Mouse (Mus musculus) hindbrain, embryonic 13.5 days (tissue): ENCODE data around the gene Fermt2. TPM values are rescaled to one million over a fixed set of nuclear protein-coding genes. Genes with fewer than 3 reads are reported as not detected.
A peak's percentile ranks its signal among the peaks of the same experiment; 100 is the strongest.

Experiments
- ATAC-seq: fragments of 200-750 bp; cut with Nextera tagmentation; 2 replicates; pipeline ENCODE4 v1.8.0; 2017; ENCODE audit warnings: moderate TSS enrichment; ENCODE audit not compliant: low FRiP score
- H3K27ac ChIP-seq: fragments of 300-500 bp; sonication (generic); 2 replicates; pipeline ENCODE4 v1.5.1; 2015; ENCODE audit warnings: inconsistent platforms, mild to moderate bottlenecking, moderate library complexity
- H3K27me3 ChIP-seq: fragments of 300-500 bp; sonication (generic); 2 replicates; pipeline ENCODE4 v1.6.1; 2015; ENCODE audit warnings: mild to moderate bottlenecking, inconsistent platforms
- H3K36me3 ChIP-seq: fragments of 300-500 bp; sonication (generic); 2 replicates; pipeline ENCODE4 v1.6.1; 2015; ENCODE audit warnings: mild to moderate bottlenecking, inconsistent platforms
- H3K4me1 ChIP-seq: fragments of 300-500 bp; sonication (generic); replicated peaks from 2 replicates; pipeline ENCODE4 v1.6.1; 2015; ENCODE audit warnings: inconsistent platforms
- H3K4me2 ChIP-seq: fragments of 300-500 bp; sonication (generic); 2 replicates; pipeline ENCODE4 v1.6.1; 2015; ENCODE audit warnings: inconsistent platforms, mild to moderate bottlenecking, moderate library complexity
- H3K4me3 ChIP-seq: fragments of 300-500 bp; sonication (generic); 2 replicates; pipeline ENCODE4 v1.5.1; 2015; ENCODE audit warnings: mild to moderate bottlenecking, inconsistent platforms
- H3K9ac ChIP-seq: fragments of 300-500 bp; sonication (generic); 2 replicates; pipeline ENCODE4 v1.6.1; 2015; ENCODE audit warnings: mild to moderate bottlenecking, inconsistent platforms
- H3K9me3 ChIP-seq: fragments of 300-500 bp; sonication (generic); 2 replicates; pipeline ENCODE4 v1.6.1; 2016; ENCODE audit warnings: inconsistent platforms
- WGBS: fragments of 180-500 bp; shearing (Covaris S2); methylation state at CpG from one replicate; pipeline ENCODE4 v1.1.7; 2015; 5-methylcytosine and 5-hydroxymethylcytosine counted together
- polyA plus RNA-seq: library from polyadenylated mRNA; unstranded; fragments of >200 nt; fragmentation: Nextera tagmentation; extraction: Ambion mirVana; gene quantifications from 2 replicates; pipeline ENCODE4 v1.2.1, GENCODE M21; 2015

The Fermt2 gene
- polyA plus RNA-seq, 1 experiment from 2014 or later: 77.2 TPM

DNA sequence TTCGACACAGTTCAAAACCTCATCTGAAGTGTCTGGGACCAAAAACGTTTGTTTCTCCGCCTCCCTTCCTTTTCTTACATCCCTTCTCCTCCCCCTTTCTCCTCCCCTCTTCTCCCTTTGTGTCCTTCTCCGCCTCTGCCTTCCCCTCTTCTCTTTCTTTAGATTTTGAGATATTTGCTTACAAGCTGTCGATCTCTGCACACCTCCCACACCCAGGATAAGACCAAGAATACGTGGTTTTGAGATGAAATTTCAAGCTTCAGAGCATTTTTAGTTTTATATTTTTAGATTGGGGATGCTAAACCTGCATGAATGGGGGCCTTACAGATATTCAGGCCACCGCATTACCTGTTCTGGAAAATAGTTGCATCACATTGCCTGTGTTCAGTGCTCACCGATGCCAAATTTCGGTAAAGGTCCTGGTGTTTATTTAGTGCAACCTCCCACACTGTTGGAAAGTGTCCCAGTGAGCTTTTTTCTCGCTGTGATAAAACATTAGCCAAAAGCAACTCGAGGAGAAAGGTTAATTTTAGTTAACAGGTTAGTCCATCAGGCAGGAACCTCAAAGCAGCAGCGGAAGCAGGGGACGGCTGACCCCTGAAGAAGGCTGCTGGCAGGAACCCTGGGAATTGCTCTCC, 20.2 kb upstream of the Fermt2 start:
- ATAC-seq: no peak
- no peak overlapping the region for H3K4me2 ChIP-seq
- H3K9me3 ChIP-seq: no peaks in the 10 kb centered on the region
- H3K36me3 ChIP-seq: no peaks in the 10 kb centered on the region
- H3K4me1 ChIP-seq: no peaks in the 10 kb centered on the region
- 77% methylated on average over 13 of the region's 13 CpGs for WGBS
- H3K27me3 ChIP-seq: no peaks in the 10 kb centered on the region
- no peak overlapping the region for H3K27ac ChIP-seq
- H3K9ac ChIP-seq: no peak overlapping the region
- no peak overlapping the region for H3K4me3 ChIP-seq

- 82% methylated on average over 3 of the region's 3 CpGs for WGBS
- Histone ChIP-seq H3K9ac (no peak overlapping the region), H3K27ac (no peak overlapping the region), H3K4me2 (no peak overlapping the region), H3K9me3 (no peaks in the 10 kb centered on the region), H3K4me3 (no peak overlapping the region), H3K4me1 (no peaks in the 10 kb centered on the region), H3K27me3 (0 out of 2 replicates have a peak, but pooled peaks cover 3% of the 10 kb centered on the region), H3K36me3 (no peaks in the 10 kb centered on the region)
- no peak for ATAC-seq
Observed at GRCm38 (mm10) chr14:45548118-45548517, 18.2 kb upstream of the Fermt2 start.

DNA sequence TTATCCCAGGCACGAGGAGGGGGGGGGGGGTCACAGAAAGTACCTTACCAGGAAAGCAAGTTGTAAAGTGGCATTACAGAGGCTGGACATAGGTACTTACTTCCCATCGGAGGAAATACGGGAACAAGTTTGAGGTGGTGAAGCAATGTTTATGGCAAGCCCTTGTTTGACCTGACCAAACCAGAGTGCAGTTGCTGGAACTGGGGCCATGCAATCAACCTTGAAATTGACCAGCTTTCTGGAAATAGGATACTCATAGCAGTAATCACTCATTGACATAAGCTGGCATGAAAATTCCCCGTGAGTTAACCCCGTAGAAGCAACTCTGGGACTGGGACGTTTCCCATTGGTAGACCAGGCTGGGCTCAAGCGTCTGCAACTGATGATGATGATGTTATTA, 15.0 kb upstream of the Fermt2 start:
- Histone ChIP-seq H3K9me3 (no peaks in the 10 kb centered on the region), H3K4me2 (no peak overlapping the region), H3K4me1 (no peaks in the 10 kb centered on the region), H3K27me3 (0 out of 2 replicates have a peak, but pooled peaks cover 3% of the 10 kb centered on the region), H3K36me3 (no peaks in the 10 kb centered on the region), H3K9ac (no peak overlapping the region), H3K27ac (no peak overlapping the region), H3K4me3 (no peak overlapping the region)
- ATAC-seq: no peak
- 89% methylated on average over 7 of the region's 7 CpGs for WGBS

- no peak overlapping the region for H3K4me2 ChIP-seq
- ATAC-seq: no peak
- H3K36me3 ChIP-seq: no peaks in the 10 kb centered on the region
Observed at GRCm38 (mm10) chr14:45544026-45544425, 14.1 kb upstream of the Fermt2 start.

DNA sequence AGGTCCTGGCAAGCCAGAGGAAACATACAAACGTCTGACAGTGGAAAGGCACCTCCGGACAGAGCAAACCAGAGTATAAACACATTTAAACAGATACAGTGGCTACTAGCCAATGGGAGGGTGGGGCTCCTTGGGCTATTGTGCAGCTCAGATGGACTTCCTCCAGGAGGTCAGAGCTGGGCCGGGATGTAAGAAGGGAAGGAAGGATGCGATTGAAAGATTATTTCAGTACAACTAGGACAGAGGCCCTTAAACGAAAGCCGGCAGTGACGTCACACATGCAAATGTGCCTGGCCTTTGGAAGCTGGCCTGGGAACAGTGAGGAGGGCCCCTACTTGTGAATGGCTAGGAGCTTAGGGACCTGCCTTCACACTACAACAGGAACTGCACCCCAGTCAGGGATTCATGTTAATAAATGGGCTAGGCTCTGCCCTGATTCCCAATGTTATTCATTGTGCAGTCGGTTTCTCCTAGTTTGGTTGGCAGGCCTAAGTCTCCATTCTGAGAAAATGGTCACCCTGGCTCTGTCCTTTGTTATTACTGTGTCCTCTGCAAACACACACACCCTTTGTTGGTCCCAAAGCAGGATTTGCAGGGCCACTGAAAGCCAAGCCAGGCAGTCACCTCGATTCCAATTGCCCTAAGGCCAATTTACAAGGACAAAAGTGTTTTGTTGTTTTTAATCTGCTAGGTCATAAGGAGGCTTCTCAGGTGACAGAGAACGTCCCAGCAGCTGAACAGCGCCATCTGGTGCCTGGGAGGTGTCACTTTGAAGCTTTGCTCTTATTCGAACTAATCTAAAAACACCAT, 9.9 kb upstream of the Fermt2 start:
- peak overlapping the region; percentile 55; the same call in 1 of the 2 replicates for H3K27ac ChIP-seq
- no peak overlapping the region for H3K9ac ChIP-seq
- H3K4me3 ChIP-seq: no peak overlapping the region
- no peaks in the 10 kb centered on the region for H3K36me3 ChIP-seq
- WGBS: 38% methylated on average over 12 of the region's 12 CpGs
- 0 out of 2 replicates have a peak, but pooled peaks cover 3% of the 10 kb centered on the region for H3K27me3 ChIP-seq
- peak; percentile 68; the same call in 1 of the 2 replicates for ATAC-seq
- H3K4me2 ChIP-seq: no peak overlapping the region
- H3K9me3 ChIP-seq: no peaks in the 10 kb centered on the region
- H3K4me1 ChIP-seq: no peaks in the 10 kb centered on the region

More at GRCm38 (mm10) chr14:45544026-45544425, 14.1 kb upstream of the Fermt2 start:
- H3K27ac ChIP-seq: no peak overlapping the region
- no peaks in the 10 kb centered on the region for H3K4me1 ChIP-seq
- no peaks in the 10 kb centered on the region for H3K9me3 ChIP-seq
- H3K27me3 ChIP-seq: 0 out of 2 replicates have a peak, but pooled peaks cover 3% of the 10 kb centered on the region
- H3K9ac ChIP-seq: no peak overlapping the region
- no peak overlapping the region for H3K4me3 ChIP-seq
- WGBS: 80% methylated on average over 5 of the region's 6 CpGs

- no peaks in the 10 kb centered on the region for H3K27me3 ChIP-seq
- H3K27ac ChIP-seq: peak overlapping the region; percentile 93
- WGBS: under 1% methylated on average over 37 of the region's 37 CpGs
- H3K4me1 ChIP-seq: peaks cover 33% of the 10 kb centered on the region
- peak overlapping the region; percentile 87 for H3K9ac ChIP-seq
- H3K36me3 ChIP-seq: no peaks in the 10 kb centered on the region
- H3K4me2 ChIP-seq: peak overlapping the region; percentile 75
- peak overlapping the region; percentile 82 for H3K4me3 ChIP-seq
- H3K9me3 ChIP-seq: no peaks in the 10 kb centered on the region
- ATAC-seq: no peak; the same call in none of the 2 replicates
Observed at GRCm38 (mm10) chr14:45530364-45531345, 737 bp upstream of the Fermt2 start.

GRCm38 (mm10) chr14:45528861-45529260, 1.1 kb downstream of the Fermt2 start:
- no peaks in the 10 kb centered on the region for H3K9me3 ChIP-seq
- no peaks in the 10 kb centered on the region for H3K36me3 ChIP-seq
- 0% methylated on average over 13 of the region's 13 CpGs for WGBS
- no peaks in the 10 kb centered on the region for H3K27me3 ChIP-seq
- H3K9ac ChIP-seq: peak overlapping the region; percentile 87
- peak overlapping the region; percentile 93 for H3K27ac ChIP-seq
- peak overlapping the region; percentile 82 for H3K4me3 ChIP-seq
- peaks cover 33% of the 10 kb centered on the region for H3K4me1 ChIP-seq
- ATAC-seq: peak; percentile 32; the same call in 1 of the 2 replicates
- H3K4me2 ChIP-seq: peak overlapping the region; percentile 75

DNA sequence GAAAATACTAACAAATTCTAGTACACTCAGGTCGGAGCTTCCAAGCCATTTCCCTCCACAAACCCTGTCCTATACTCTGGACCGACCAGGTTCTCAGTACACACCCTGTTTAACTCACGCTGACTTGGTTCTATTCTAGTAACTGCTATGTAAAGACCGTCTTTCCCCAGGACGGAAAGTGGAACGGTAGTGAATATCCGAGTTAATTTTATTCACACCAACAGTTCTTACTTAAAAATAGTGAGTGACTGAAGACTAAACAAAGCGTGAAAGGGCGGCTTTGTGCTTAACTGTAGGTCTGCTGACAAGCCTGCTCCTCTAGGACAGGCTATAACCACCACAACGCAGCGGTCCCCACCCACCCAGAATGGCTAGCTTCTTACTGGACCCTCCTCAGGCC, 14.1 kb downstream of the Fermt2 start:
- Histone ChIP-seq H3K9ac (no peak overlapping the region), H3K9me3 (no peaks in the 10 kb centered on the region), H3K27me3 (no peaks in the 10 kb centered on the region), H3K4me3 (no peak overlapping the region), H3K36me3 (no peaks in the 10 kb centered on the region; the same call in 1 of the 2 replicates), H3K4me1 (peaks cover 22% of the 10 kb centered on the region), H3K27ac (no peak overlapping the region), H3K4me2 (no peak overlapping the region)
- ATAC-seq: no peak
- 79% methylated on average over 11 of the region's 11 CpGs for WGBS

- 60% methylated on average over 4 of the region's 4 CpGs for WGBS
- Histone ChIP-seq H3K4me2 (no peak overlapping the region), H3K27ac (no peak overlapping the region), H3K9ac (no peak overlapping the region), H3K27me3 (no peaks in the 10 kb centered on the region), H3K9me3 (no peaks in the 10 kb centered on the region), H3K36me3 (no peaks in the 10 kb centered on the region; the same call in 1 of the 2 replicates), H3K4me3 (no peak overlapping the region), H3K4me1 (peaks cover 57% of the 10 kb centered on the region)
- no peak for ATAC-seq
Observed at GRCm38 (mm10) chr14:45510787-45511186, 19.1 kb downstream of the Fermt2 start.

GRCm38 (mm10) chr14:45507923-45508322, 22.0 kb downstream of the Fermt2 start:
- no peak overlapping the region for H3K4me2 ChIP-seq
- peak overlapping the region; percentile 79 for H3K27ac ChIP-seq
- H3K27me3 ChIP-seq: no peaks in the 10 kb centered on the region
- no peaks in the 10 kb centered on the region for H3K9me3 ChIP-seq
- peaks cover 11% of the 10 kb centered on the region for H3K36me3 ChIP-seq
- no peak overlapping the region for H3K4me3 ChIP-seq
- H3K4me1 ChIP-seq: peaks cover 42% of the 10 kb centered on the region
- WGBS: 38% methylated on average over 4 of the region's 4 CpGs
- peak overlapping the region; percentile 55; the same call in 1 of the 2 replicates for H3K9ac ChIP-seq
- no peak for ATAC-seq

DNA sequence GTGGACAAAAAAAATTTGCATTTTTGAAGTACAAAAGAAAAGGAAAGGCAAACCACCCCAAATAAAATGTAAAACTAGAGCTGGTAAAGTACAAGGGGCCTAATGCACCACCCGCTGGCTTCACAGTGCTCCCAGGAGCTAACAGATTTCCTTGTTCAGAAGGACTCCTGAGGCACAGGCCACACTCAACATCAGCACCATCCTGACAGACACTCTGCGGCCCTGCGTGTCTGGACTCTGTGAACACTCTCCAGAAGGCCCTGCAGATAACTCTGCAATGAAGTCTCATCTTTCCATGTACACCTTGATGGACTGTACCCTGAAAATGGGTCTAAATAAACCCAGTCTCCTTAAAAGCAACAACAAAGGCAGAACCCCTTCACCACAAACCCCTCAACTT, 22.5 kb downstream of the Fermt2 start:
- Histone ChIP-seq H3K4me1 (peaks cover 42% of the 10 kb centered on the region), H3K9me3 (no peaks in the 10 kb centered on the region), H3K27ac (peak overlapping the region; percentile 79), H3K27me3 (no peaks in the 10 kb centered on the region), H3K4me2 (no peak overlapping the region), H3K36me3 (peaks cover 11% of the 10 kb centered on the region), H3K4me3 (no peak overlapping the region), H3K9ac (0 out of 2 replicates have a peak overlapping the region, but pooled peaks have one; percentile 55)
- WGBS: 67% methylated on average over 3 of the region's 3 CpGs
- ATAC-seq: no peak
